Mouse (Mus musculus): ENCODE measurements at regions not wholly inside any gene's neighbourhood (a gene's known extent, or its start where the extent isn't known, plus 50 kb on each side); places are given as distances from the start of the nearest gene placed in this dataset.

GRCm38 (mm10) chr1:166793717-166794081, 112.1 kb upstream of the Fmo9 start:
- no peaks in the 10 kb centered on the region for H3K9me3 ChIP-seq
- H3K9ac ChIP-seq: no peak overlapping the region
- no peaks in the 10 kb centered on the region for H3K4me1 ChIP-seq
- ATAC-seq (ENCODE audit: insufficient number of reproducible peaks, low FRiP score, low TSS enrichment, low read depth): no peak
- WGBS: 58% methylated on average over 1 of the region's 1 CpGs
- no peak overlapping the region for H3K4me3 ChIP-seq
- no peaks in the 10 kb centered on the region for H3K36me3 ChIP-seq
- no peak overlapping the region for H3K4me2 ChIP-seq
- no peaks in the 10 kb centered on the region for H3K27me3 ChIP-seq
- no peak overlapping the region for H3K27ac ChIP-seq

DNA sequence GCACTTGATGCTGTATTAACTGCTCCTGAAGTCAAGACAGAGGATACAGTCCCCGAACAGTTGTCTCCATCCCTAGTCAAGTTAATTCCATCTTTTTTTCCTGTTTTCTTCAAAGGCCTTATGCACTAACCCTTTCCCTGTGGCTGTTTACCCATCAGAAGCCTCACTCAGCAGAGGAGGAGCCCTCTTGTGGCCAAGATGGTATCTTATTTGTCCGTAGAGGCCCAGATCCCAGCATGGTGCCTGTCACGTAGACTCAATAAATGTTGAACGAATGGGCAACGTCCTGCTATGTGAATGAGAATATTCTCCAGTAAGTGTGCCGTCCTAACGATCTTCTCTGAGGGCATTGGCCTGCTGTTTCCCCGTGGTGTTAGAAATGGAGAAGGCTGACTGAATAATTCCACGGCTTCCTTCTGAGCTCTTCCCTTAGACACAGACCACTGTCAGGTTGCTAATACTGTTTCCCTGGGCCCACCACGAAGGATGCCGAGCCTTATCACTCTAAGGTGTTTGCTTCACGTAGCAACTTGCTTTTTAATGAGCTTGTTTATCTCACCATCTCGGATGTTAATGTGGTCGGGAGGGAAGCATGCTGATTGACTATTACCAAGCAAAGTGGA, 113.1 kb upstream of the Fmo9 start:
- Histone ChIP-seq H3K9ac (no peak overlapping the region), H3K27me3 (no peaks in the 10 kb centered on the region), H3K4me1 (no peaks in the 10 kb centered on the region), H3K27ac (no peak overlapping the region), H3K9me3 (no peaks in the 10 kb centered on the region), H3K4me3 (no peak overlapping the region), H3K36me3 (no peaks in the 10 kb centered on the region), H3K4me2 (no peak overlapping the region)
- ATAC-seq (ENCODE audit: insufficient number of reproducible peaks, low FRiP score, low TSS enrichment, low read depth): no peak
- 48% methylated on average over 14 of the region's 14 CpGs for WGBS

DNA sequence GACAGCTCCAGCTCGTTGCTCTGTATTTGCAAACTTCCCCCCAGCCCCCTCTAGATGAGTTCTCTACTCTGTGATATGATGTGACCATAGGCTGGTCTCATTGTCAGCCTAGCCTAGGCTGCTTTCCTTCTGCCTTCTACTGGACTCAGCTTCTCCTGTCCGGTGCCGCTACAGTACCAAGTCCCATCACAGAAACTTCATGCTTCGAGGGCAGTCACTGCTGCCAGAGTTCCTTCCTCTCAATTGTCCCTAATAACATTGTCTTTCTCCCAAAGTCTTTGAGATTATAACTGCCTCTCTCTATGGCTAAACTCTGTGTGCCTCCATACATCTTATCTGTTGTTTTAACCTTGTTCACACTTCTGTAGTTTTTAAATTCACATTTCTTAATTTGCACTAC, 114.0 kb upstream of the Fmo9 start:
- H3K27me3 ChIP-seq: no peaks in the 10 kb centered on the region
- H3K27ac ChIP-seq: no peak overlapping the region
- WGBS: 75% methylated on average over 4 of the region's 4 CpGs
- ATAC-seq (ENCODE audit: insufficient number of reproducible peaks, low FRiP score, low TSS enrichment, low read depth): no peak
- no peaks in the 10 kb centered on the region for H3K9me3 ChIP-seq
- no peaks in the 10 kb centered on the region for H3K36me3 ChIP-seq
- H3K9ac ChIP-seq: no peak overlapping the region
- H3K4me1 ChIP-seq: no peaks in the 10 kb centered on the region
- H3K4me3 ChIP-seq: no peak overlapping the region
- no peak overlapping the region for H3K4me2 ChIP-seq

DNA sequence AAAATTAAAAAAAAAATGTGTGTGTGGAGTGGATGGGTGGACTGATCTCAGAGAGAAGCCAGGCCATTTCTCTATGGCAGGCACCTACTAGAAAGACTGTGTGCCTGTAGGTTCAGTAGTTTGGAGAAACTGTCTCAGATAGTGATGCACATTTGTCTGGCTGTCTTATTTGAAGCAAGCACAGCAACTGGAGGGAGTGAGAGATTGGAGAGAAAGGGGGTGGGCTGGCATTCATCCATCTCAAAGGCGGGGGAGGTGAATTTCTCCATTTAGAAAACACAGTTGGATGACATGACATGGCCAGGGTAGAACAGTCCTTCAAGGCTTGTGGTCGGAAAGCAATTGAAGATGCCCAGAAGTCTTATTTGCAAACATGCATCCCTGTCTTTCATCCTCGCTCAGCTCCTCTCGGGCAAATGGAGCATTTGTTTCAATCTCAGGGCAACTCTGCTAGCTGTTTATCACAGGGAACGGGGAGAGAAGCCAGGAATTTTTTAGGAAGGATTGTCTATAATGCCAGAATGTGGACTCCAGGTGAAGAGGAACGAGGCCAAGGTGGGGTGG, 114.8 kb upstream of the Fmo9 start:
- no peak overlapping the region for H3K4me3 ChIP-seq
- H3K4me2 ChIP-seq: no peak overlapping the region
- no peaks in the 10 kb centered on the region for H3K36me3 ChIP-seq
- no peaks in the 10 kb centered on the region for H3K4me1 ChIP-seq
- H3K9me3 ChIP-seq: no peaks in the 10 kb centered on the region
- no peaks in the 10 kb centered on the region for H3K27me3 ChIP-seq
- H3K27ac ChIP-seq: no peak overlapping the region
- no peak for ATAC-seq (ENCODE audit: insufficient number of reproducible peaks, low FRiP score, low TSS enrichment, low read depth)
- H3K9ac ChIP-seq: no peak overlapping the region
- WGBS: 62% methylated on average over 6 of the region's 6 CpGs

GRCm38 (mm10) chr1:166796931-166797330, 115.3 kb upstream of the Fmo9 start:
- no peaks in the 10 kb centered on the region for H3K27me3 ChIP-seq
- no peak overlapping the region for H3K9ac ChIP-seq
- H3K36me3 ChIP-seq: no peaks in the 10 kb centered on the region
- no peak overlapping the region for H3K4me2 ChIP-seq
- WGBS: 57% methylated on average over 4 of the region's 4 CpGs
- H3K9me3 ChIP-seq: no peaks in the 10 kb centered on the region
- H3K4me3 ChIP-seq: no peak overlapping the region
- ATAC-seq (ENCODE audit: insufficient number of reproducible peaks, low FRiP score, low TSS enrichment, low read depth): no peak
- H3K27ac ChIP-seq: no peak overlapping the region
- H3K4me1 ChIP-seq: no peaks in the 10 kb centered on the region

DNA sequence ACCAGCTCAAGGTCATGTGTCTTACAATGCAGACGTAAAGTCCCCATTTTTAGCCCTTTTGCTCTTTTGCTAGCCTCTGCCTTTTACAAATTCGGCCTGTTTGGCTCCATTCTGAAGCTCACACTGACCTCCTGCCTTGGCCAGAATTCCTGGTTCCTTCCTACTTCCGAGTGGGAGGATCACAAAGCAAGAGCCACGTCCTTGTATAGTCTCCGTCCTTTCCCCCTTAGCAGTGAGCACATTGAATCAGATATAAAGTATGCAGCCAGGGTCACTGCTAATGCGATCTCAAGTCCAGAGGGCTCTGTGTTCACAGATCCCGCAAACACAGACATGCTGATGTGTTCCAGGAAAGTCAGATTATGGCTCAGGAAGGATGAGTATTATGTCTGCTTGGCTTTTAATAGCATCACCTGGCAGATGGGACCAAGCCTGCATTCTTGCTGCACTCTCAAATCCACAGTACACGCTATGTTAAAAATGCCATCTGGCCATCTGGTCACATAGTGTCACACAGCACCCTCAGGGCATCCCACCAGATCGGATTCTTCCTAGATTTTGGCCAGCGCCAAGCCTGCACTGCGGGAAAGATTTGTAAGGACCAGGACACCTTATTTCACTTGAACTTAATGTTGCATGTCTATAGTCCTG, 119.4 kb upstream of the Fmo9 start:
- Histone ChIP-seq H3K9me3 (no peaks in the 10 kb centered on the region), H3K36me3 (no peaks in the 10 kb centered on the region), H3K27me3 (no peaks in the 10 kb centered on the region), H3K4me3 (no peak overlapping the region), H3K4me2 (no peak overlapping the region), H3K27ac (no peak overlapping the region), H3K9ac (no peak overlapping the region), H3K4me1 (no peaks in the 10 kb centered on the region)
- no peak for ATAC-seq (ENCODE audit: insufficient number of reproducible peaks, low FRiP score, low TSS enrichment, low read depth)
- 78% methylated on average over 11 of the region's 11 CpGs for WGBS

DNA sequence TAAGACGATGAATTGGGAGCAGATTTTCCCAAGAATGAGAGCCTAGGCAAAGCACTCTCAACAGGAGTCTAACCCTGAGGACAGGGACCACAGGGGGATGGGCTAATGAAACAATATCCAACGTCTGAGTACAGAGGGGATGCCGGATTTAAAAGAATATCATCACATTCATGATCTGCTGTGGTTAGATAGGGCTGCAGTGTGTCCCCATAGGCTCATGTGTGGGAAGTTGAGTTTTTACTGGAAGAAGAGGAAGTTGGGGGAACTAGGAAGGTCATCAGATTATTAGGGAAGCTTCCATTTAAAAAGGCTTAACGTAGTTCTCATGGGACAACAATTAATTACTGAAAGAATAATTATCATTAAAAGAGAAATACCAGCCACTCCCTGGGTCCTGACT, 120.3 kb upstream of the Fmo9 start:
- WGBS: 59% methylated on average over 4 of the region's 4 CpGs
- H3K27ac ChIP-seq: no peak overlapping the region

DNA sequence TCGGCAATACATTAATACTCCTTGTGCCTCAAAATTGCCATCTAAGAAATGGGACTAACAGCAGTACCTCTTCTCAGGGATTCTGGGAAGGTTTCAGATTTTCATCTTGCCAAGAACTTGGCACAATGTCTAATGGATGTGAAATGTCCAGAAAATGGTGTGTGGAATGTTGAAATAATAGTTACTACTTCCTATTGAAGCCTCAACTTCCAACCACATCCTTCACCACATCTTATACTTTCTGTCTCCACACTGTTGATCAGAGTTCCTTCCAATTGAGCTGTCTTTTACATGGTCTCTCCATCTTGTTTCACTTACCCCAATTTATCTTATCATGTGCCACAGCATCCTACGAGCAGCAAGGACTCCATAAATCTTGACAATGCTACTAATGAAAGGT, 122.3 kb upstream of the Fmo9 start:
- H3K36me3 ChIP-seq: no peaks in the 10 kb centered on the region
- H3K27ac ChIP-seq: no peak overlapping the region
- H3K9ac ChIP-seq: no peak overlapping the region
- H3K9me3 ChIP-seq: no peaks in the 10 kb centered on the region
- no peaks in the 10 kb centered on the region for H3K27me3 ChIP-seq
- 58% methylated on average over 2 of the region's 2 CpGs for WGBS
- no peak overlapping the region for H3K4me2 ChIP-seq
- no peaks in the 10 kb centered on the region for H3K4me1 ChIP-seq
- H3K4me3 ChIP-seq: no peak overlapping the region
- ATAC-seq (ENCODE audit: insufficient number of reproducible peaks, low FRiP score, low TSS enrichment, low read depth): no peak

More for the DNA sequence above, 120.3 kb upstream of the Fmo9 start:
- Histone ChIP-seq H3K4me3 (no peak overlapping the region), H3K4me2 (no peak overlapping the region), H3K9me3 (no peaks in the 10 kb centered on the region), H3K27me3 (no peaks in the 10 kb centered on the region), H3K9ac (no peak overlapping the region), H3K4me1 (no peaks in the 10 kb centered on the region), H3K36me3 (no peaks in the 10 kb centered on the region)
- ATAC-seq (ENCODE audit: insufficient number of reproducible peaks, low FRiP score, low TSS enrichment, low read depth): no peak

GRCm38 (mm10) chr1:166804333-166804732, 122.7 kb upstream of the Fmo9 start:
- Histone ChIP-seq H3K4me2 (no peak overlapping the region), H3K27ac (no peak overlapping the region), H3K4me3 (no peak overlapping the region), H3K4me1 (no peaks in the 10 kb centered on the region), H3K36me3 (no peaks in the 10 kb centered on the region), H3K9me3 (no peaks in the 10 kb centered on the region), H3K9ac (no peak overlapping the region), H3K27me3 (no peaks in the 10 kb centered on the region)
- ATAC-seq (ENCODE audit: insufficient number of reproducible peaks, low FRiP score, low TSS enrichment, low read depth): no peak
- 80% methylated on average over 1 of the region's 1 CpGs for WGBS

DNA sequence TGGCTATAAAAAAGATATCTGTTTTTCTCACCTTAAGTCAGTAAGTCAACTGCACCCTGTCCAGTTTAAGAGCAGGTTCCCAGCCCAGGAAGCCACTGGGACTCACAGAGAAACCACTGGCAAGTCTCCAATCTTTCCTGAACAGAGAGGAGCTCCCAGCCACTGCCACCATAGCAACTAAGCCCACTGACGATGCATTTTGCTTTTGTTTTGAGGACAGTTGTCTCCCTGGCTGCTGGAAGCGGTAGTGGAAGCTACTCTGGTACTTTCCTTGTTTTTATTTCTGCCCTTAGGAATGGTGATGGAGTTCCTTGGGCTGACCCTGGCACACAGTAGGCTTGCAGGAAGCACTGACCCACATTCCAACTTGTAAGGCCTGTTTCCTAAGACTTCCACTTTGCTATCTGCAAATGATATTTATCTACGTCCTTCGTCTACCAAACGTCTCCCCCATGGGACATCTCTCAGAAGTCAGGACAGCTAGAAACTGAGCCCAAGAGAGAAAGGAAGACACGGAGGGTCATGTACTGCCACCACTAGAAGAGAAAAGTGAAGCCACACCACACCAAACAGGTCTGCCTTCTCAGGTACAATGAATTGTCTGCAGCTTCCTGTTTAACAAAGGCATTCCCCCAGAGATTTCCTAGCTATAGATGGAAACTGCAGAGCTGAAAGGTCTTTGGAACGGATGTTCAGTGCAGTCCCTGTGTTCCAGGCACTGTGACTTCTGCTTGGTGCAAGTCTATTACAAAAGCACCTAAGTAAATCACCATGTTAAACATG, 125.7 kb upstream of the Fmo9 start:
- WGBS: 77% methylated on average over 7 of the region's 7 CpGs
- H3K4me2 ChIP-seq: no peak overlapping the region
- no peaks in the 10 kb centered on the region for H3K9me3 ChIP-seq
- H3K36me3 ChIP-seq: no peaks in the 10 kb centered on the region
- no peaks in the 10 kb centered on the region for H3K27me3 ChIP-seq
- H3K9ac ChIP-seq: no peak overlapping the region
- no peak overlapping the region for H3K4me3 ChIP-seq
- H3K27ac ChIP-seq: no peak overlapping the region
- no peak for ATAC-seq (ENCODE audit: insufficient number of reproducible peaks, low FRiP score, low TSS enrichment, low read depth)
- H3K4me1 ChIP-seq: no peaks in the 10 kb centered on the region

DNA sequence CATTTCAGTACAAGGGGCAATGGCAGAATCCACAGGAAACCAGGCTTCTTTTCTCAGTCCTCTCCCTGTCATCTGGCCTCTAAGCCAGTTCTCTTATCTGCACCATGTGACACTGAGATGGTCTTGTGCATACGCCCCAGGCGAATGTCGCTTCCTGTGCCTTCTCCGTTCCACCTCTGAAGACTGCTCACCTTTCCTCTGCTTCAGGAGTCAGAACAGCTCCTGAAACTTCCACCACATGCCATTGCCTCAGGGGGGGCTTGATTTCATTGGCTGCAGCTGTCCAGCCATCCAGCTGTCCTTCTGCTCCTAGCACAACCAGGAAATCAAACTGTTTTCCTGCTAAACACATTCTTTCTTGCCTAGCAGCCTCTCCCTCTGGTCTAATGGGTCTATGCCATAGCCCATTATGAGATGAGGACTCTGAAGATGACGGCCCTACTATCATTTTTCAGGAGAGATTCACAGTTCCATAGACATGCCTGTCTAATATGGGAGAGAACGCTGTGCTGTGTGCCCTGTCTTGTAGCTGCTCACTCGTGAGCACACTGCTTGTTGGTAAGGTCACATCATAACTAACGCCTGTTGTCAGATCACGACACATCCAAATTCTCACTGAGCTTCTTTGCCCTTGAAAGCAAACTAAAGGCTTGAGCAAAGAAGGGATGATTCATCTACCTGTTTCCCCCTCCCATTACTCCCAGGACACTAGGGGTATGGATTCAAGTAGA, 129.9 kb upstream of the Fmo9 start:
- Histone ChIP-seq H3K27me3 (no peaks in the 10 kb centered on the region), H3K4me3 (no peak overlapping the region), H3K9me3 (no peaks in the 10 kb centered on the region), H3K4me2 (no peak overlapping the region), H3K9ac (no peak overlapping the region), H3K27ac (no peak overlapping the region), H3K36me3 (no peaks in the 10 kb centered on the region), H3K4me1 (no peaks in the 10 kb centered on the region)
- 70% methylated on average over 9 of the region's 9 CpGs for WGBS
- ATAC-seq (ENCODE audit: insufficient number of reproducible peaks, low FRiP score, low TSS enrichment, low read depth): no peak

DNA sequence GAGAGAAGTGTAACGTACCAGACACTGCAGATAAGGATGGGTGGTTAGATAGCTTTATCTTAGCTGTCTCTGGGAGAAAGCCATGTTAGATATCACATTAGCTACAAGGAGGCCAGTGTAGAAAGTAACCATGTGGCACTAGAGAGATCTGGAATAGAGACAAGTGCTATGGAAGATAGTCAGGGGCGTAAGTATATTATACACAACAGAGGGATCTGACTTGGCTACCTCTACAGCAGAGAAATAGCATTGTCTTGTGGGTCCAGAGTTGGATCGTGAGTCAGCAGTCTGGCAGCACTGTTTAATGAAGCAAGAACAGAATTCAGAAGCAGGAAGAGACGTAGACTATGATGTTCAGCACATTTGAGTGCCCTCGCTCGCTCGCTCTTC, 130.4 kb upstream of the Fmo9 start:
- no peak overlapping the region for H3K27ac ChIP-seq
- no peaks in the 10 kb centered on the region for H3K36me3 ChIP-seq
- no peak overlapping the region for H3K9ac ChIP-seq
- no peak overlapping the region for H3K4me2 ChIP-seq
- no peaks in the 10 kb centered on the region for H3K4me1 ChIP-seq
- no peaks in the 10 kb centered on the region for H3K9me3 ChIP-seq
- WGBS: 81% methylated on average over 7 of the region's 7 CpGs
- H3K4me3 ChIP-seq: no peak overlapping the region
- ATAC-seq (ENCODE audit: insufficient number of reproducible peaks, low FRiP score, low TSS enrichment, low read depth): no peak
- no peaks in the 10 kb centered on the region for H3K27me3 ChIP-seq

Data from limb, embryonic 15.5 days (tissue).